Mouse (Mus musculus): ENCODE measurements around the gene Ddah2.

DNA sequence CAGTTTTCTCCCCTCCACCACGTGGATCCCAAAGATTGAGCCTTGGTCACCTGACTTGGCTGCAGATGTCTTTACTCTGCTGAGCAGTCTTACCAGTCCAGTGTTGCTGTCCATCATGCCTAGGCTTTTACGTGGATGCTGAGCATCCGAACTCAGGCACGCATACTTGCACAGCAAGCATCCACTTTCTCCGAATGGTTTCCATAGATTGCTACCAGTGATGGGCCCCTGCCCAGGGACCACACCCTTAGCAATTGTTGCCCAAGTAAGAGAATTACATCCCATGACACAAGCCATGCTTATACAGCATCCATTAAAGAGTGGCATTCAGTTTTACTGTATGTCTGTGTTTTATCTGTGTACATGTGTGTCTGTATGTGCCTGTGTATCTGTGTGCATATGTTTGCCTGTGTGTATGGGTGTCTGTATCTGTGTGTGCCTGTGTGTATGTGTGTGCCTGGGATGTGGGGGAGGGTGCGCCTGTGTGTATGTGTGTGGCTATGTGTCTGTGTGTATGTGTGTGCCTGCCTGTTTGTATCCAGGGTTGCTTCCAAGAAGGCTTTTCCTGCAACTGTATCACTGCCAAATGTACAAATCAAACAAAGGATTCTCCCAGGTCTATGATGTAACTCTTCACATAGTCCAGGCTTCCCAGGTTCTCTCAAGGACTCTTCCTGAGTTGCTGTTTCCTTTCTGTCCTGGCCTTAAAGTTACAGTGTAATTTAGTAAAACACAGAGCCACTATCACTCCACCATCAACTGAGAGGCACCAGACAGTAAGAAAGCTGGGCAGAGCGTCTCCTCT, 2.9 kb upstream of the Ddah2 start:
- TF ChIP-seq POLR2A (IDR thresholded peaks at IDR 0.05; ENCODE audit: borderline replicate concordance, extremely low read depth, insufficient read depth, insufficient read length, poor library complexity, severe bottlenecking) (no peak), CTCF (IDR thresholded peaks at IDR 0.05; ENCODE audit: borderline replicate concordance, extremely low read depth, insufficient read depth, insufficient read length) (no peak)

Data from brain, embryonic 14.5 days (tissue).